Mouse (Mus musculus) cortical plate, adult 2 months (tissue): Measurements from ENCODE around the gene Dgcr6. TPM values are rescaled to one million over a fixed set of nuclear protein-coding genes. Genes with fewer than 3 reads are reported as not detected.

Experiments used
- H3K27ac ChIP-seq: fragments of 200-500 bp; 2 replicates; pipeline ENCODE4 v1.5.1; 2012; ENCODE audit warnings: low read length, control low read depth, inconsistent platforms; ENCODE audit not compliant: insufficient read depth
- H3K4me1 ChIP-seq: fragments of 200-500 bp; 2 replicates; pipeline ENCODE4 v1.6.1; 2011; ENCODE audit warnings: low read length; ENCODE audit not compliant: control insufficient read depth, insufficient read depth
- H3K4me3 ChIP-seq: fragments of 200-500 bp; 2 replicates; pipeline ENCODE4 v1.5.1; 2011; ENCODE audit warnings: mild to moderate bottlenecking, low read length, control low read depth; ENCODE audit not compliant: insufficient read depth
- CTCF ChIP-seq: fragments of 200-500 bp; IDR thresholded peaks from 2 replicates; pipeline ENCODE4 v1.5.1; 2011; ENCODE audit warnings: mild to moderate bottlenecking, control low read depth, low read length; ENCODE audit not compliant: insufficient read depth; ENCODE audit errors: extremely low read depth
- POLR2A ChIP-seq: fragments of 200-500 bp; IDR thresholded peaks from 2 replicates; pipeline ENCODE4 v1.6.1; 2011; ENCODE audit warnings: mild to moderate bottlenecking, low read length, control low read depth; ENCODE audit not compliant: insufficient read depth; ENCODE audit errors: extremely low read depth
- polyA plus RNA-seq: library from polyadenylated mRNA; depleted of rRNA; stranded (reverse); fragments of >200 nt; gene quantifications from 2 replicates; pipeline ENCODE4 v1.2.3, GENCODE M21; 2012; rRNA removed

Dgcr6 gene
- polyA plus RNA-seq, 1 experiment = 113 TPM

- H3K4me1 ChIP-seq = no peaks in the 10 kb centered on the region
- H3K4me3 ChIP-seq = no peak overlapping the region
- TF ChIP-seq CTCF (peak; percentile 96), POLR2A (no peak)
- no peak overlapping the region for H3K27ac ChIP-seq
Observed at GRCm38 (mm10) chr16:18108221-18108966, 55.7 kb downstream of the Dgcr6 start.

- Histone ChIP-seq H3K4me3 (no peak overlapping the region), H3K27ac (no peak overlapping the region), H3K4me1 (no peaks in the 10 kb centered on the region)
- TF ChIP-seq POLR2A = no peak
- TF ChIP-seq CTCF = no peak
Observed at GRCm38 (mm10) chr16:18111042-18111441, 58.4 kb downstream of the Dgcr6 start.

- Histone ChIP-seq H3K4me3 (no peak overlapping the region), H3K27ac (no peak overlapping the region), H3K4me1 (no peaks in the 10 kb centered on the region)
- no peak for TF ChIP-seq POLR2A
- TF ChIP-seq CTCF = no peak
Observed at GRCm38 (mm10) chr16:18116467-18116866, 63.8 kb downstream of the Dgcr6 start.

GRCm38 (mm10) chr16:18118285-18118684 lies 65.6 kb downstream of the Dgcr6 start:
- Histone ChIP-seq H3K27ac (no peak overlapping the region), H3K4me1 (no peaks in the 10 kb centered on the region), H3K4me3 (no peak overlapping the region)
- TF ChIP-seq POLR2A = no peak
- no peak for TF ChIP-seq CTCF

GRCm38 (mm10) chr16:18119031-18119730 lies 66.5 kb downstream of the Dgcr6 start:
- Histone ChIP-seq H3K4me1 (no peaks in the 10 kb centered on the region), H3K27ac (no peak overlapping the region), H3K4me3 (no peak overlapping the region)
- TF ChIP-seq POLR2A (no peak), CTCF (peak; percentile 68)

Other genes starting within 250 kb of the Dgcr6 start
- 5.3 and 7.4 TPM in 2 replicates for gene B830017H08Rik, start 219.7 kb upstream of the Dgcr6 start, polyA plus RNA-seq
- gene Car15, start 214.5 kb upstream of the Dgcr6 start, polyA plus RNA-seq = 19.0 and 19.4 TPM in 2 replicates
- gene Gm20518, start 161.2 kb upstream of the Dgcr6 start, polyA plus RNA-seq = 2.6 and 3.0 TPM in 2 replicates
- 0.08 and 0.10 TPM in 2 replicates for gene Tssk1, start 158.6 kb upstream of the Dgcr6 start, polyA plus RNA-seq
- gene Dgcr2, start 154.3 kb upstream of the Dgcr6 start, polyA plus RNA-seq = 81.0 and 83.6 TPM in 2 replicates
- not detected in 2 replicates for gene Tssk2, start 154.2 kb upstream of the Dgcr6 start, polyA plus RNA-seq
- 39.7 and 46.3 TPM in 2 replicates for gene Ess2, start 141.5 kb upstream of the Dgcr6 start, polyA plus RNA-seq
- not detected in 2 replicates for gene Gsc2, start 137.8 kb upstream of the Dgcr6 start, polyA plus RNA-seq
- gene Slc25a1, start 124.6 kb upstream of the Dgcr6 start, polyA plus RNA-seq = 56.5 and 62.5 TPM in 2 replicates
- gene Vpreb2, start 72.4 kb upstream of the Dgcr6 start, polyA plus RNA-seq = not detected in 2 replicates
- gene Prodh, start 37.3 kb downstream of the Dgcr6 start, polyA plus RNA-seq = 72.7 and 86.0 TPM in 2 replicates
- 225 and 233 TPM in 2 replicates for gene Rtn4r, start 74.8 kb downstream of the Dgcr6 start, polyA plus RNA-seq
- gene Ccdc188, start 165.0 kb downstream of the Dgcr6 start, polyA plus RNA-seq = not detected in 2 replicates
- 176 and 186 TPM in 2 replicates for gene Zdhhc8, start 182.3 kb downstream of the Dgcr6 start, polyA plus RNA-seq
- 72.9 and 84.7 TPM in 2 replicates for gene Trmt2a, start 195.8 kb downstream of the Dgcr6 start, polyA plus RNA-seq
- gene Ranbp1, start 195.9 kb downstream of the Dgcr6 start, polyA plus RNA-seq = 92.3 and 95.1 TPM in 2 replicates
- gene Gm49776, start 205.5 kb downstream of the Dgcr6 start, polyA plus RNA-seq = 0.36 TPM in 1 of 2 replicates, not detected in the other
- 36.3 and 40.9 TPM in 2 replicates for gene Dgcr8, start 236.4 kb downstream of the Dgcr6 start, polyA plus RNA-seq